8 mouse cellular contexts compared by ENCODE assay signal in the genomic region with DNA sequence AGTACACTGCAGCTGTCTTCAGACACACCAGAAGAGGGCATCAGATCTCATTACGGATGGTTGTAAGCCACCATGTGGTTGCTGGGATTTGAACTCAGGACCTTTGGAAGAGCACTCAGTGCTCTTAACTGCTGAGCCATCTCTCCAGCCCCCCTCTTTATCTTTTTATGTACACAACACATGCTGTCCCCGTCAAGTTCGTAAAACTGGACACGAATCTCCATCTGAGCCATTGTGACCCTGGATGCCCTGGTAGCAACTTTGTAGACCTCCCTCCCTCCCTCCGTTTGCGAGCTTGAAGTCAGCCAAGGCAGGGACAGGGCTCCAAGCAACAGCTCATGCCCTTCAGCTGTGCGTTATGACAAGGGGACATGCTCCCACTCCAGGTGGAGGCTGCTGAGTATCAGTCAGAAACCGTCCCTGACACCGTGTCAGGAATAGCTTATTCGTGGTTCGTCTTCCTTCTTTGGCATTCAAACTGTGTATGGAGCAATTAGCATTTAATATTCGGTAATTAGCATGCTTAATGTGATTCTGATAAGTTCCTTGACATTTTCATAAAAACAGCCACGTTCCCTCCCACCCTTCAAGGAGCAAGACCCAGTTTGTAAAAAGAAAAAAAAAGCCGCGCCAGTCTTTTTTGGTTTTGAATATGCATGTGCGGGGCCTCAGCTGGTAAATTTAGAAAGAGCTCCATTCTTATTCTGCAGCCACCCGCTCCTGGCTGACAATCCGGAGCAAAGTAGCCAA. TPM values are rescaled to one million over a fixed set of nuclear protein-coding genes. Genes with fewer than 3 reads are reported as not detected.
DNase-seq lines count a peak whose midpoint lies in the region; ATAC-seq and TF ChIP-seq lines count a peak whose summit lies in the region.

No protein-coding gene starts in this region.

- H3K4me3 ChIP-seq in kidney, embryonic 16.5 days (ENCODE audit: low read length), result peak overlapping the region; percentile 95
- peak overlapping the region; percentile 98 for H3K4me3 ChIP-seq in G1E (ENCODE audit: low read depth, low read length)
- H3K4me3 ChIP-seq in embryonic facial prominence, embryonic 12.5 days, result peak overlapping the region; percentile 97
- peak overlapping the region; percentile 90 for H3K4me3 ChIP-seq in intestine, embryonic 15.5 days (replicated peaks)
- H3K4me3 ChIP-seq in midbrain, embryonic 15.5 days, result peak overlapping the region; percentile 82

- intact Hi-C loops in gastrocnemius, postnatal 36 days (cut with DNase I), result no loop called here
- intact Hi-C loops in left cerebral cortex, postnatal 10 days (cut with DNase I), result no loop called here

- H3K4me1 ChIP-seq in kidney, embryonic 16.5 days (ENCODE audit: insufficient read depth, low read length), result peaks cover 14% of the 10 kb centered on the region
- H3K4me1 ChIP-seq in G1E (ENCODE audit: insufficient read depth, low read depth, low read length), result peaks cover 61% of the 10 kb centered on the region
- peaks cover 9% of the 10 kb centered on the region for H3K4me1 ChIP-seq in embryonic facial prominence, embryonic 12.5 days
- peaks cover 12% of the 10 kb centered on the region for H3K4me1 ChIP-seq in intestine, embryonic 15.5 days (replicated peaks)
- H3K4me1 ChIP-seq in midbrain, embryonic 15.5 days, result peaks cover 18% of the 10 kb centered on the region

- no peaks in the 10 kb centered on the region for H3K27me3 ChIP-seq in kidney, embryonic 16.5 days (ENCODE audit: insufficient read depth, low read length)
- H3K27me3 ChIP-seq in G1E (ENCODE audit: insufficient read depth, low read length), result no peaks in the 10 kb centered on the region; the same call in 1 of the 2 replicates
- H3K27me3 ChIP-seq in embryonic facial prominence, embryonic 12.5 days, result no peaks in the 10 kb centered on the region
- no peaks in the 10 kb centered on the region for H3K27me3 ChIP-seq in intestine, embryonic 15.5 days (replicated peaks)
- H3K27me3 ChIP-seq in midbrain, embryonic 15.5 days (replicated peaks), result no peaks in the 10 kb centered on the region

- no peak for TF ChIP-seq CTCF in G1E (IDR thresholded peaks at IDR 0.05; ENCODE audit: low read depth, low read length)

- peak overlapping the region; percentile 69 for H3K9ac ChIP-seq in kidney, embryonic 16.5 days (replicated peaks; ENCODE audit: low read length)
- peak overlapping the region; percentile 44 for H3K9ac ChIP-seq in embryonic facial prominence, embryonic 12.5 days
- peak overlapping the region; percentile 58 for H3K9ac ChIP-seq in intestine, embryonic 15.5 days
- peak overlapping the region; percentile 47 for H3K9ac ChIP-seq in midbrain, embryonic 15.5 days

- H3K36me3 ChIP-seq in kidney, embryonic 16.5 days (ENCODE audit: insufficient read depth, low read length), result peaks cover 23% of the 10 kb centered on the region
- peaks cover 39% of the 10 kb centered on the region for H3K36me3 ChIP-seq in G1E (replicated peaks)
- H3K36me3 ChIP-seq in embryonic facial prominence, embryonic 12.5 days, result peaks cover 24% of the 10 kb centered on the region
- H3K36me3 ChIP-seq in intestine, embryonic 15.5 days, result peaks cover 23% of the 10 kb centered on the region
- peaks cover 18% of the 10 kb centered on the region for H3K36me3 ChIP-seq in midbrain, embryonic 15.5 days (replicated peaks)

- H3K27ac ChIP-seq in kidney, embryonic 16.5 days (ENCODE audit: low read length), result peak overlapping the region; percentile 76
- H3K27ac ChIP-seq in embryonic facial prominence, embryonic 12.5 days, result peak overlapping the region; percentile 26; the same call in 1 of the 2 replicates
- peak overlapping the region; percentile 79 for H3K27ac ChIP-seq in intestine, embryonic 15.5 days
- H3K27ac ChIP-seq in midbrain, embryonic 15.5 days, result peak overlapping the region; percentile 81

- H3K9me3 ChIP-seq in kidney, embryonic 16.5 days (ENCODE audit: low read length), result no peaks in the 10 kb centered on the region
- no peaks in the 10 kb centered on the region for H3K9me3 ChIP-seq in G1E (replicated peaks)
- no peaks in the 10 kb centered on the region for H3K9me3 ChIP-seq in embryonic facial prominence, embryonic 12.5 days
- no peaks in the 10 kb centered on the region for H3K9me3 ChIP-seq in intestine, embryonic 15.5 days
- H3K9me3 ChIP-seq in midbrain, embryonic 15.5 days, result no peaks in the 10 kb centered on the region

- WGBS in kidney, embryonic 16.5 days, result 3% methylated on average over 18 of the region's 18 CpGs
- WGBS in embryonic facial prominence, embryonic 12.5 days, result 7% methylated on average over 18 of the region's 18 CpGs
- WGBS in intestine, embryonic 15.5 days, result 3% methylated on average over 18 of the region's 18 CpGs
- 5% methylated on average over 18 of the region's 18 CpGs for WGBS in midbrain, embryonic 15.5 days

- ATAC-seq in kidney, embryonic 16.5 days (ENCODE audit: low FRiP score, low TSS enrichment), result no peak
- 0 out of 2 replicates have a peak, but pooled peaks have one; percentile 4 for ATAC-seq in G1E (ENCODE audit: extremely low read depth, insufficient number of reproducible peaks, low FRiP score, poor library complexity, severe bottlenecking)
- ATAC-seq in embryonic facial prominence, embryonic 12.5 days (ENCODE audit: insufficient number of reproducible peaks, insufficient read depth, low FRiP score, low TSS enrichment), result no peak
- ATAC-seq in intestine, embryonic 15.5 days, result 0 out of 2 replicates have a peak, but pooled peaks have one; percentile 7
- peak; percentile 37; the same call in 1 of the 2 replicates for ATAC-seq in midbrain, embryonic 15.5 days (replicated peaks)

- DNase-seq in kidney, adult 9 months, result no peak
- DNase-seq in G1E (ENCODE audit: low spot score), result peak; percentile 27
- DNase-seq in gastrocnemius, postnatal 36 days, result no peak
- no peak for DNase-seq in left cerebral cortex, postnatal 10 days (ENCODE audit: extremely low spot score in 1 of 2, low spot score in 2 of 2)

- peak overlapping the region; percentile 66 for H3K4me2 ChIP-seq in kidney, embryonic 16.5 days (replicated peaks; ENCODE audit: low read depth, low read length)
- peak overlapping the region; percentile 93 for H3K4me2 ChIP-seq in embryonic facial prominence, embryonic 12.5 days (replicated peaks)
- peak overlapping the region; percentile 82 for H3K4me2 ChIP-seq in intestine, embryonic 15.5 days (replicated peaks)
- H3K4me2 ChIP-seq in midbrain, embryonic 15.5 days, result peak overlapping the region; percentile 90

RNA-seq across cellular contexts. Expression of a gene that starts 0.7 kb away (rescaled TPM):
- 187 and 188 TPM in 2 replicates for polyA plus RNA-seq in kidney, embryonic 16.5 days (2015; fragmentation: Nextera tagmentation; extraction: Ambion mirVana)
- 328 and 436 TPM in 2 replicates for total RNA-seq in G1E (2014; fragmentation: Nextera tagmentation)
- total RNA-seq in G1E (2017), result 37.8 and 39.5 TPM in 2 replicates
- 379 and 407 TPM in 2 replicates for polyA plus RNA-seq in G1E (2012)
- polyA plus RNA-seq in embryonic facial prominence, embryonic 12.5 days (2016; fragmentation: Nextera tagmentation; extraction: Ambion mirVana), result 206 and 210 TPM in 2 replicates
- 207 and 224 TPM in 2 replicates for polyA plus RNA-seq in intestine, embryonic 15.5 days (2015; fragmentation: Nextera tagmentation; extraction: Ambion mirVana)
- 160 and 173 TPM in 2 replicates for polyA plus RNA-seq in midbrain, embryonic 15.5 days (2015; fragmentation: Nextera tagmentation; extraction: Ambion mirVana)
- total RNA-seq in gastrocnemius, postnatal 36 days (2021), result 10 to 100 TPM; 10.2 to 14.4 TPM
- total RNA-seq in left cerebral cortex, postnatal 10 days (2021), result 10 to 100 TPM; 82.0 to 88.0 TPM

RNA-seq across cellular contexts. Expression of a gene that starts 11.8 kb away (rescaled TPM):
- polyA plus RNA-seq in kidney, embryonic 16.5 days (2015; fragmentation: Nextera tagmentation; extraction: Ambion mirVana), result 0.27 and 0.52 TPM in 2 replicates
- total RNA-seq in G1E (2014; fragmentation: Nextera tagmentation) (16.5 and 18.1 TPM in 2 replicates), G1E (2017) (2.3 and 2.9 TPM in 2 replicates)
- 0.57 and 0.69 TPM in 2 replicates for polyA plus RNA-seq in G1E (2012)
- 0.25 and 0.54 TPM in 2 replicates for polyA plus RNA-seq in embryonic facial prominence, embryonic 12.5 days (2016; fragmentation: Nextera tagmentation; extraction: Ambion mirVana)
- polyA plus RNA-seq in intestine, embryonic 15.5 days (2015; fragmentation: Nextera tagmentation; extraction: Ambion mirVana), result 0.33 and 0.95 TPM in 2 replicates
- 0.74 and 0.80 TPM in 2 replicates for polyA plus RNA-seq in midbrain, embryonic 15.5 days (2015; fragmentation: Nextera tagmentation; extraction: Ambion mirVana)
- under 1 TPM; 0.17 to 0.77 TPM for total RNA-seq in gastrocnemius, postnatal 36 days (2021)
- 1 to 10 TPM; 1.6 to 1.7 TPM for total RNA-seq in left cerebral cortex, postnatal 10 days (2021)

RNA-seq across cellular contexts. Expression of a gene that starts 32.4 kb away (rescaled TPM):
- polyA plus RNA-seq in kidney, embryonic 16.5 days (2015; fragmentation: Nextera tagmentation; extraction: Ambion mirVana), result 95.2 and 99.9 TPM in 2 replicates
- 133 and 151 TPM in 2 replicates for total RNA-seq in G1E (2014; fragmentation: Nextera tagmentation)
- 78.0 and 79.7 TPM in 2 replicates for total RNA-seq in G1E (2017)
- 48.8 and 55.9 TPM in 2 replicates for polyA plus RNA-seq in G1E (2012)
- 106 and 109 TPM in 2 replicates for polyA plus RNA-seq in embryonic facial prominence, embryonic 12.5 days (2016; fragmentation: Nextera tagmentation; extraction: Ambion mirVana)
- 73.4 and 74.4 TPM in 2 replicates for polyA plus RNA-seq in intestine, embryonic 15.5 days (2015; fragmentation: Nextera tagmentation; extraction: Ambion mirVana)
- 94.7 and 99.4 TPM in 2 replicates for polyA plus RNA-seq in midbrain, embryonic 15.5 days (2015; fragmentation: Nextera tagmentation; extraction: Ambion mirVana)
- 10 to 100 TPM; 16.8 to 21.5 TPM for total RNA-seq in gastrocnemius, postnatal 36 days (2021)
- 10 to 100 TPM; 54.1 to 56.6 TPM for total RNA-seq in left cerebral cortex, postnatal 10 days (2021)

RNA-seq across cellular contexts. Expression of a gene that starts 36.2 kb away (rescaled TPM):
- 337 and 369 TPM in 2 replicates for polyA plus RNA-seq in kidney, embryonic 16.5 days (2015; fragmentation: Nextera tagmentation; extraction: Ambion mirVana)
- total RNA-seq in G1E (2014; fragmentation: Nextera tagmentation) (296 and 308 TPM in 2 replicates), G1E (2017) (465 and 649 TPM in 2 replicates)
- 26.7 and 59.3 TPM in 2 replicates for polyA plus RNA-seq in G1E (2012)
- polyA plus RNA-seq in embryonic facial prominence, embryonic 12.5 days (2016; fragmentation: Nextera tagmentation; extraction: Ambion mirVana), result 362 and 375 TPM in 2 replicates
- 272 and 318 TPM in 2 replicates for polyA plus RNA-seq in intestine, embryonic 15.5 days (2015; fragmentation: Nextera tagmentation; extraction: Ambion mirVana)
- polyA plus RNA-seq in midbrain, embryonic 15.5 days (2015; fragmentation: Nextera tagmentation; extraction: Ambion mirVana), result 182 and 185 TPM in 2 replicates
- 100 to 1,000 TPM in 1 of 2 experiments, 10 to 100 TPM in 1; 97.3 to 116 TPM for total RNA-seq in gastrocnemius, postnatal 36 days (2021)
- 100 to 1,000 TPM; 190 TPM for total RNA-seq in left cerebral cortex, postnatal 10 days (2021)

RNA-seq across cellular contexts. Expression of a gene that starts 52.5 kb away (rescaled TPM):
- polyA plus RNA-seq in kidney, embryonic 16.5 days (2015; fragmentation: Nextera tagmentation; extraction: Ambion mirVana), result not detected in 2 replicates
- total RNA-seq in G1E (2014; fragmentation: Nextera tagmentation) (not detected in 2 replicates), G1E (2017) (not detected in 2 replicates)
- polyA plus RNA-seq in G1E (2012), result not detected in 2 replicates
- not detected in 2 replicates for polyA plus RNA-seq in embryonic facial prominence, embryonic 12.5 days (2016; fragmentation: Nextera tagmentation; extraction: Ambion mirVana)
- polyA plus RNA-seq in intestine, embryonic 15.5 days (2015; fragmentation: Nextera tagmentation; extraction: Ambion mirVana), result not detected in 2 replicates
- not detected in 2 replicates for polyA plus RNA-seq in midbrain, embryonic 15.5 days (2015; fragmentation: Nextera tagmentation; extraction: Ambion mirVana)
- 1 to 10 TPM; 5.6 to 6.8 TPM for total RNA-seq in gastrocnemius, postnatal 36 days (2021)
- total RNA-seq in left cerebral cortex, postnatal 10 days (2021), result not detected

Comparison
In these comparisons a context has a peak if more than half of its experiments do, and no peak if none do; other contexts are left out.
1. ATAC-seq: peak in G1E (single experiment), intestine, embryonic 15.5 days (single experiment) and midbrain, embryonic 15.5 days (single experiment); none in kidney, embryonic 16.5 days (single experiment) and embryonic facial prominence, embryonic 12.5 days (single experiment).
2. H3K27ac ChIP-seq: peak in every context shown above with its lines; median percentile 81 in midbrain, embryonic 15.5 days; 79 in intestine, embryonic 15.5 days; 76 in kidney, embryonic 16.5 days; 26 in embryonic facial prominence, embryonic 12.5 days.
3. Peak in every context shown above with its lines, with median percentiles within 50 percentile points of each other: H3K4me2 ChIP-seq, H3K4me3 ChIP-seq and H3K9ac ChIP-seq.